17 mouse cellular contexts compared by ENCODE assay signal in the genomic region with DNA sequence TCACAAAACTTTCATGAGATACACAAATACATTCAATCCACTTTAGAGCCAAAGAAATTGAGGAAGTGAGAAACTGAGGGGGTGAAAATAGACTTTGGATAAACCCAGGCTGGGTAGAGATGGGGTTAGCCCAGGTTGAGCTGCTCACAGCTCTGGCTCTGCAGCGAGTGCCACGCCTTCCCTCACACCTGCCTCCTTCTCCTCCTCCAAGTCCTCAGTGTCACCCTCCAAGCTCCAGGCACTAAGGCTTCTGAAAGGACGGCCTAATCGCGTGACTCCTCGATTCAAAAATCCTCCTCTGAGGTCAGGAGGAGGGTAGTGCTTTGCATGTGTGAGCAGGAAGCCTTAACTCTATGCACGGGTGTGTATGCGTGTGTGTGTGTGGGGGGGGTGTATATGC.
"Had no signal": no experiment of that assay in that cellular context is flagged by ENCODE, and none has a peak within 500 bp of the region (broad histone marks: within the 10 kb centered on the region; RNA-seq: fewer than 3 reads in every experiment).

No protein-coding gene starts in this region.

- H3K4me3 ChIP-seq: neural tube, embryonic 12.5 days; neural tube, embryonic 13.5 days; neural tube, embryonic 15.5 days; stomach, embryonic 15.5 days had no signal

- H3K4me1 ChIP-seq: stomach, embryonic 15.5 days had no signal

- H3K4me2 ChIP-seq: neural tube, embryonic 12.5 days; neural tube, embryonic 13.5 days; neural tube, embryonic 15.5 days; stomach, embryonic 15.5 days had no signal

- H3K27me3 ChIP-seq: neural tube, embryonic 12.5 days; neural tube, embryonic 13.5 days; neural tube, embryonic 15.5 days; stomach, embryonic 15.5 days had no signal

- H3K9me3 ChIP-seq: neural tube, embryonic 12.5 days; neural tube, embryonic 13.5 days; neural tube, embryonic 15.5 days; stomach, embryonic 15.5 days had no signal

- H3K9ac ChIP-seq: neural tube, embryonic 12.5 days; neural tube, embryonic 13.5 days; neural tube, embryonic 15.5 days; stomach, embryonic 15.5 days had no signal

- DNase-seq: retina, postnatal 1 day; right cerebral cortex, adult 18-20 months; right cerebral cortex, postnatal 14 days; right cerebral cortex, postnatal 25 days; right cerebral cortex, postnatal 4 days; spleen, adult 18-20 months; thymus, adult 18-20 months; thymus, adult 2 months; thymus, postnatal 14 days; thymus, postnatal 25 days; thymus, postnatal 36 days; thymus, postnatal 4 days had no signal

- H3K36me3 ChIP-seq: neural tube, embryonic 12.5 days; neural tube, embryonic 13.5 days; neural tube, embryonic 15.5 days; stomach, embryonic 15.5 days had no signal

- H3K27ac ChIP-seq: neural tube, embryonic 12.5 days; neural tube, embryonic 13.5 days; neural tube, embryonic 15.5 days; stomach, embryonic 15.5 days; stomach, postnatal 0 days had no signal
